Mouse (Mus musculus) lung, embryonic 14.5 days (tissue): ENCODE measurements around the gene Ms4a6b. TPM values are rescaled to one million over a fixed set of nuclear protein-coding genes. Genes with fewer than 3 reads are reported as not detected.
"Not testable (repeated sequence)": the region's sequence is repeated elsewhere in the genome, so short reads cannot be mapped to it uniquely, and the experiment has no call there.

Experiments
- ATAC-seq: fragments of 200-750 bp; cut with Nextera tagmentation; 2 replicates; pipeline ENCODE4 v1.8.0; 2017; ENCODE audit warnings: mild to moderate bottlenecking, moderate TSS enrichment, moderate library complexity; ENCODE audit not compliant: insufficient read depth
- DNase-seq: peaks from one replicate; pipeline ENCODE4 v3.0.0-alpha.2; 2015
- H3K27ac ChIP-seq: fragments of 300-500 bp; sonication (generic); 2 replicates; pipeline ENCODE4 v1.5.1; 2014; ENCODE audit warnings: low read depth, mild to moderate bottlenecking, moderate library complexity
- H3K27me3 ChIP-seq: fragments of 300-500 bp; sonication (generic); 2 replicates; pipeline ENCODE4 v1.6.1; 2014; ENCODE audit warnings: low read length, control low read depth; ENCODE audit not compliant: insufficient read depth
- H3K36me3 ChIP-seq: fragments of 300-500 bp; sonication (generic); 2 replicates; pipeline ENCODE4 v1.6.1; 2014; ENCODE audit warnings: control low read depth; ENCODE audit not compliant: insufficient read depth
- H3K4me1 ChIP-seq: fragments of 300-500 bp; sonication (generic); 2 replicates; pipeline ENCODE4 v1.6.1; 2014; ENCODE audit warnings: antibody characterized with exemption, control low read depth; ENCODE audit not compliant: insufficient read depth
- H3K4me2 ChIP-seq: fragments of 300-500 bp; sonication (generic); 2 replicates; pipeline ENCODE4 v1.6.1; 2014; ENCODE audit warnings: mild to moderate bottlenecking
- H3K4me3 ChIP-seq: fragments of 300-500 bp; sonication (generic); 2 replicates; pipeline ENCODE4 v1.5.1; 2014; ENCODE audit warnings: low read depth, low read length
- H3K9ac ChIP-seq: fragments of 300-500 bp; sonication (generic); 2 replicates; pipeline ENCODE4 v1.6.1; 2014
- H3K9me3 ChIP-seq: fragments of 300-500 bp; sonication (generic); 2 replicates; pipeline ENCODE4 v1.6.1; 2016; ENCODE audit warnings: low read depth, low read length, control low read depth
- CTCF ChIP-seq: IDR thresholded peaks from 2 replicates; pipeline ENCODE4 v1.5.1; 2016; ENCODE audit warnings: antibody characterized with exemption, low read depth
- WGBS: fragments of 180-500 bp; shearing (Covaris S2); extraction: QIAGEN DNeasy Blood & Tissue Kit; methylation state at CpG from one replicate; pipeline ENCODE4 v1.1.7; 2014; 5-methylcytosine and 5-hydroxymethylcytosine counted together
- polyA plus RNA-seq: library from polyadenylated mRNA; unstranded; fragments of >200 nt; fragmentation: Nextera tagmentation; extraction: Ambion mirVana; gene quantifications from 2 replicates; pipeline ENCODE4 v1.2.1, GENCODE M21; 2014

Ms4a6b gene
- polyA plus RNA-seq, 1 experiment from 2014 or later: 5.2 TPM

GRCm38 (mm10) chr19:11485746-11486145 is 30.6 kb upstream of the Ms4a6b start, which contains the start of gene Gm8369:
Gene Gm8369, plus strand, starts transcription at chr19:11485938.
- ATAC-seq: no peak
- H3K36me3 ChIP-seq: no peaks in the 10 kb centered on the region
- 38% methylated on average over 2 of the region's 2 CpGs for WGBS
- H3K4me1 ChIP-seq: no peaks in the 10 kb centered on the region
- no peak for DNase-seq
- no peak within 1 kb of the TSS for H3K4me3 ChIP-seq
- no peaks in the 10 kb centered on the region for H3K27me3 ChIP-seq
- no peak within 1 kb of the TSS for H3K27ac ChIP-seq
- no peak within 1 kb of the TSS for H3K4me2 ChIP-seq
- no peak within 1 kb of the TSS for H3K9ac ChIP-seq
- TF ChIP-seq CTCF: no peak
- no peaks in the 10 kb centered on the region for H3K9me3 ChIP-seq

- Histone ChIP-seq H3K9ac (no peak overlapping the region), H3K9me3 (no peaks in the 10 kb centered on the region), H3K4me3 (no peak overlapping the region), H3K27me3 (no peaks in the 10 kb centered on the region), H3K36me3 (no peaks in the 10 kb centered on the region), H3K27ac (no peak overlapping the region), H3K4me1 (no peaks in the 10 kb centered on the region), H3K4me2 (no peak overlapping the region)
- DNase-seq: no peak
- no peak for TF ChIP-seq CTCF
- ATAC-seq: no peak
- 88% methylated on average over 1 of the region's 1 CpGs for WGBS
Measured at GRCm38 (mm10) chr19:11486599-11486998, 29.7 kb upstream of the Ms4a6b start.

- TF ChIP-seq CTCF: no peak
- no peak overlapping the region for H3K27ac ChIP-seq
- H3K27me3 ChIP-seq: no peaks in the 10 kb centered on the region
- no peaks in the 10 kb centered on the region for H3K36me3 ChIP-seq
- WGBS: 59% methylated on average over 4 of the region's 4 CpGs
- no peak overlapping the region for H3K9ac ChIP-seq
- no peaks in the 10 kb centered on the region for H3K4me1 ChIP-seq
- H3K4me3 ChIP-seq: no peak overlapping the region
- ATAC-seq (no peak), DNase-seq (no peak)
- H3K4me2 ChIP-seq: no peak overlapping the region
- no peaks in the 10 kb centered on the region for H3K9me3 ChIP-seq
Measured at GRCm38 (mm10) chr19:11491406-11492189, 24.7 kb upstream of the Ms4a6b start.

GRCm38 (mm10) chr19:11492671-11493070 is 23.6 kb upstream of the Ms4a6b start:
- ATAC-seq: no peak
- no peak overlapping the region for H3K4me3 ChIP-seq
- 90% methylated on average over 1 of the region's 1 CpGs for WGBS

GRCm38 (mm10) chr19:11494519-11494918 is 21.8 kb upstream of the Ms4a6b start:
- DNase-seq (no peak), ATAC-seq (no peak)
- Histone ChIP-seq H3K4me3 (no peak overlapping the region), H3K27ac (no peak overlapping the region), H3K9ac (no peak overlapping the region), H3K4me1 (no peaks in the 10 kb centered on the region), H3K27me3 (no peaks in the 10 kb centered on the region), H3K36me3 (no peaks in the 10 kb centered on the region), H3K4me2 (no peak overlapping the region), H3K9me3 (no peaks in the 10 kb centered on the region)
- WGBS: 71% methylated on average over 3 of the region's 3 CpGs
- no peak for TF ChIP-seq CTCF

More at GRCm38 (mm10) chr19:11492671-11493070, 23.6 kb upstream of the Ms4a6b start:
- no peak for DNase-seq
- Histone ChIP-seq H3K27me3 (no peaks in the 10 kb centered on the region), H3K4me2 (no peak overlapping the region), H3K4me1 (no peaks in the 10 kb centered on the region), H3K36me3 (no peaks in the 10 kb centered on the region), H3K9ac (no peak overlapping the region), H3K27ac (no peak overlapping the region), H3K9me3 (no peaks in the 10 kb centered on the region)
- no peak for TF ChIP-seq CTCF

GRCm38 (mm10) chr19:11496361-11496760 is 20.0 kb upstream of the Ms4a6b start:
- H3K4me1 ChIP-seq: no peaks in the 10 kb centered on the region
- H3K27me3 ChIP-seq: no peaks in the 10 kb centered on the region
- no peak for TF ChIP-seq CTCF
- ATAC-seq: no peak
- H3K4me3 ChIP-seq: no peak overlapping the region
- WGBS: 79% methylated on average over 6 of the region's 6 CpGs
- H3K4me2 ChIP-seq: no peak overlapping the region
- no peaks in the 10 kb centered on the region for H3K36me3 ChIP-seq
- H3K9me3 ChIP-seq: no peaks in the 10 kb centered on the region
- H3K9ac ChIP-seq: no peak overlapping the region
- H3K27ac ChIP-seq: no peak overlapping the region
- DNase-seq: no peak

GRCm38 (mm10) chr19:11497300-11497699 is 19.0 kb upstream of the Ms4a6b start:
- H3K9me3 ChIP-seq, H3K27me3 ChIP-seq, H3K27ac ChIP-seq, H3K9ac ChIP-seq, H3K4me1 ChIP-seq, ATAC-seq, H3K4me2 ChIP-seq, H3K36me3 ChIP-seq, H3K4me3 ChIP-seq, DNase-seq: not testable (repeated sequence)
- 69% methylated on average over 1 of the region's 1 CpGs for WGBS
